Mouse (Mus musculus) liver, adult 2 months (tissue): ENCODE measurements around the gene Gcnt2. TPM values are rescaled to one million over a fixed set of nuclear protein-coding genes. Genes with fewer than 3 reads are reported as not detected.
A peak's percentile ranks its signal among the peaks of the same experiment; 100 is the strongest.

Experiments
- DNase-seq: peaks from one replicate; pipeline ENCODE4 v3.0.0-alpha.2; 2011; ENCODE audit warnings: low read depth, low spot score; ENCODE audit errors: extremely low read depth
- H3K27ac ChIP-seq: fragments of 200-500 bp; replicated peaks from 2 replicates; pipeline ENCODE4 v1.5.1; 2012; ENCODE audit warnings: low read depth, mild to moderate bottlenecking, control low read depth, inconsistent platforms, low read length; ENCODE audit not compliant: insufficient read depth
- H3K27me3 ChIP-seq: fragments of 200-500 bp; 2 replicates; pipeline ENCODE4 v1.6.1; 2012; ENCODE audit warnings: mild to moderate bottlenecking, moderate library complexity, low read length, inconsistent platforms; ENCODE audit not compliant: control insufficient read depth, insufficient read depth
- H3K36me3 ChIP-seq: fragments of 200-500 bp; 2 replicates; pipeline ENCODE4 v1.6.1; 2012; ENCODE audit warnings: low read length, inconsistent platforms; ENCODE audit not compliant: control insufficient read depth, insufficient read depth
- H3K4me1 ChIP-seq: fragments of 200-500 bp; 2 replicates; pipeline ENCODE4 v1.6.1; 2011; ENCODE audit warnings: low read length; ENCODE audit not compliant: control insufficient read depth, insufficient read depth
- H3K4me3 ChIP-seq: fragments of 200-500 bp; 2 replicates; pipeline ENCODE4 v1.5.1; 2011; ENCODE audit warnings: low read depth, mild to moderate bottlenecking, control low read depth, low read length, moderate library complexity; ENCODE audit not compliant: insufficient read depth
- H3K79me2 ChIP-seq: fragments of 200-500 bp; 2 replicates; pipeline ENCODE4 v1.6.1; 2012; ENCODE audit warnings: inconsistent platforms, mild to moderate bottlenecking, low read length, moderate library complexity; ENCODE audit not compliant: control insufficient read depth, insufficient read depth
- H3K9ac ChIP-seq: fragments of 200-500 bp; 2 replicates; pipeline ENCODE4 v1.6.1; 2012; ENCODE audit warnings: low read depth, mild to moderate bottlenecking, control low read depth, inconsistent platforms, low read length
- CTCF ChIP-seq: fragments of 200-500 bp; IDR thresholded peaks from 2 replicates; pipeline ENCODE4 v1.5.1; 2011; ENCODE audit warnings: low read depth, low read length, control low read depth
- POLR2A ChIP-seq: fragments of 200-500 bp; IDR thresholded peaks from 2 replicates; pipeline ENCODE4 v1.6.1; 2011; ENCODE audit warnings: low read length, control low read depth; ENCODE audit not compliant: insufficient read depth; ENCODE audit errors: extremely low read depth
- WGBS: fragments of 180-500 bp; shearing (Covaris S2); methylation state at CpG from one replicate; pipeline ENCODE4 v1.1.7; 2018; 5-methylcytosine and 5-hydroxymethylcytosine counted together
- polyA plus RNA-seq: library from polyadenylated mRNA; depleted of rRNA; stranded (reverse); fragments of >200 nt; gene quantifications from 2 replicates; pipeline ENCODE4 v1.2.3, GENCODE M21; 2012
- total RNA-seq: library from RNA; depleted of rRNA; stranded (reverse); fragments of >200 nt; gene quantifications from 2 replicates; pipeline ENCODE4 v1.2.3, GENCODE M21; 2014

The Gcnt2 gene
- total and polyA plus RNA-seq, 2 experiments, result 2.8 to 14.7 TPM

- Histone ChIP-seq H3K79me2 (no peaks in the 10 kb centered on the region; the same call in 1 of the 2 replicates), H3K4me1 (peaks cover 7% of the 10 kb centered on the region), H3K4me3 (no peak overlapping the region), H3K9ac (no peak overlapping the region), H3K36me3 (no peaks in the 10 kb centered on the region), H3K27me3 (no peaks in the 10 kb centered on the region), H3K27ac (peak overlapping the region; percentile 57)
- 95% methylated on average over 7 of the region's 7 CpGs for WGBS
- no peak for DNase-seq
- no peak for TF ChIP-seq POLR2A
- no peak for TF ChIP-seq CTCF
Observed at GRCm38 (mm10) chr13:40851281-40851680, 8.3 kb upstream of the Gcnt2 start.

- Histone ChIP-seq H3K4me1 (peaks cover 7% of the 10 kb centered on the region), H3K27ac (no peak overlapping the region), H3K9ac (no peak overlapping the region), H3K36me3 (no peaks in the 10 kb centered on the region), H3K27me3 (no peaks in the 10 kb centered on the region), H3K79me2 (no peaks in the 10 kb centered on the region; the same call in 1 of the 2 replicates), H3K4me3 (no peak overlapping the region)
- TF ChIP-seq POLR2A (no peak), CTCF (no peak)
- WGBS, result 90% methylated on average over 13 of the region's 13 CpGs
- no peak for DNase-seq
Observed at GRCm38 (mm10) chr13:40851961-40852360, 7.6 kb upstream of the Gcnt2 start.

- Histone ChIP-seq H3K4me1 (peaks cover 12% of the 10 kb centered on the region), H3K27ac (no peak overlapping the region), H3K4me3 (no peak overlapping the region), H3K9ac (no peak overlapping the region), H3K36me3 (no peaks in the 10 kb centered on the region), H3K79me2 (no peaks in the 10 kb centered on the region; the same call in 1 of the 2 replicates), H3K27me3 (no peaks in the 10 kb centered on the region)
- 93% methylated on average over 5 of the region's 5 CpGs for WGBS
- no peak for DNase-seq
- TF ChIP-seq POLR2A (no peak), CTCF (no peak)
Observed at GRCm38 (mm10) chr13:40852791-40853190, 6.8 kb upstream of the Gcnt2 start.

- H3K27ac ChIP-seq, result peak overlapping the region; percentile 91
Observed at GRCm38 (mm10) chr13:40853842-40854241, 5.7 kb upstream of the Gcnt2 start.

GRCm38 (mm10) chr13:40854451-40855058 lies 5.0 kb upstream of the Gcnt2 start:
- peak; percentile 92 for DNase-seq
- Histone ChIP-seq H3K27ac (peak overlapping the region; percentile 91), H3K27me3 (no peaks in the 10 kb centered on the region), H3K79me2 (no peaks in the 10 kb centered on the region; the same call in 1 of the 2 replicates), H3K4me1 (peaks cover 26% of the 10 kb centered on the region), H3K36me3 (no peaks in the 10 kb centered on the region), H3K4me3 (peak overlapping the region; percentile 47), H3K9ac (peak overlapping the region; percentile 69)
- 2% methylated on average over 13 of the region's 13 CpGs for WGBS
- no peak for TF ChIP-seq CTCF
- TF ChIP-seq POLR2A, result no peak

More at GRCm38 (mm10) chr13:40853842-40854241, 5.7 kb upstream of the Gcnt2 start:
- peak overlapping the region; percentile 47; the same call in 1 of the 2 replicates for H3K4me3 ChIP-seq
- WGBS, result 75% methylated on average over 4 of the region's 4 CpGs
- DNase-seq, result no peak
- TF ChIP-seq POLR2A (no peak), CTCF (no peak)
- H3K9ac ChIP-seq, result no peak overlapping the region
- peaks cover 21% of the 10 kb centered on the region for H3K4me1 ChIP-seq
- H3K79me2 ChIP-seq, result no peaks in the 10 kb centered on the region; the same call in 1 of the 2 replicates
- H3K36me3 ChIP-seq, result no peaks in the 10 kb centered on the region
- no peaks in the 10 kb centered on the region for H3K27me3 ChIP-seq

GRCm38 (mm10) chr13:40855266-40855665 lies 4.3 kb upstream of the Gcnt2 start:
- Histone ChIP-seq H3K27ac (peak overlapping the region; percentile 97), H3K4me3 (peak overlapping the region; percentile 25), H3K79me2 (no peaks in the 10 kb centered on the region), H3K36me3 (no peaks in the 10 kb centered on the region), H3K4me1 (peaks cover 26% of the 10 kb centered on the region), H3K9ac (peak overlapping the region; percentile 42; the same call in 1 of the 2 replicates), H3K27me3 (no peaks in the 10 kb centered on the region)
- DNase-seq, result peak; percentile 98
- TF ChIP-seq POLR2A (no peak), CTCF (no peak)
- WGBS, result 21% methylated on average over 6 of the region's 6 CpGs
